Mouse (Mus musculus) adrenal gland, postnatal 4 days (tissue): Measurements from ENCODE around the gene H1fx. TPM values are rescaled to one million over a fixed set of nuclear protein-coding genes. Genes with fewer than 3 reads are reported as not detected.
"Not testable (repeated sequence)": the region's sequence is repeated elsewhere in the genome, so short reads cannot be mapped to it uniquely, and the experiment has no call there.

Source experiments
- DNase-seq, 2 experiments: peaks; one replicate each; pipeline ENCODE4 v3.0.0; 2021 to 2022; ENCODE audit warnings: low spot score in 2 of 2, mixed read lengths in 2 of 2
- long read RNA-seq, 2 experiments: library from polyadenylated mRNA; stranded (forward); transcript quantifications; one replicate each; pipeline ENCODE4 v2.0.0; 2021
- total RNA-seq, 2 experiments: library from RNA; stranded (reverse); gene quantifications; 2 replicates each; pipeline ENCODE4 v1.2.3; 2021

The H1fx gene
- total RNA-seq = 10 to 100 TPM; 67.6 to 77.3 TPM
- long read RNA-seq, experiment 1, transcript H1fx-201 (1 exons, 1,217 nt) = major isoform, 10 of 10 reads
- long read RNA-seq, experiment 1, partial matches to known transcripts = 0 of 10 reads
- long read RNA-seq, experiment 1, other reads (novel, unspliced or antisense) = 0 of 10 reads
- long read RNA-seq, experiment 2, transcript H1fx-201 (1 exons, 1,217 nt) = major isoform, 11 of 11 reads
- long read RNA-seq, experiment 2, partial matches to known transcripts = 0 of 11 reads
- long read RNA-seq, experiment 2, other reads (novel, unspliced or antisense) = 0 of 11 reads

DNA sequence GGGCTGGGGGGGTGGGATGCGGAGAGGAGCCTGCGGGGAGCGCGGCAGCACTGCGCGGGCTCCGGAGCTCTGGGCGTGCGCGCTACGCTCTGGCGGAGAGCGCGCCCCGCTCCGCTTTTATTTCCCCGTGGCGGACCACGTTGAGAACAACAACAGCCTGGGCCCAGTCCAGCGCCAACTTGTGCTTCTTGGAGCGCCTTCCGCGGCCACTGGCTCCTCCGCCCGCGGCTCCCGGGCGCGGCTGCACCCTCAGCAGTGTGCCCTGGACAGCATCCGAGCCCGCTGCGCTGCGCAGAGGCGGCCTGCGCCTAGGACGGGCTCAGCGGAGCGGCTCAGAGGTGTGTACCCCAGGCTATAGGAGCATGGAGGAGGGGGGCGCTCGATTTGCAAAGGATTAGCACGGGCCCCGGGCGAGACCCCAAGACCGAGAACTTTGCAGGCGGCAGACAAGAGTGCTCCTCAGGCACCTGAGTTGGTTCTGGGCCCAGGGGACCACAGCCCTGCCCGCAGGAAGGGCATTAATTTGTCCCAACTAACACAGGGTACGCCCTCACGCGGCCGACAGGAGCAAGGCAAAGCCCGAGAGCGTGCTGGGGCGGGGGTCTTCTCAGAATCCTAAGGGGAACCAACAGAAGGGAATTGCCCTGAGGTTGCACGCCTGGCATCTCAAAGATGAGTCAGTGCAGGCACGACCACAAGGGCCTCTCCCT lies at the start of gene H1fx:
Gene H1fx (minus strand): TSS at position 91 of the 710 bp plus-strand sequence.
- DNase-seq = peak; percentile 48 to 67

GRCm38 (mm10) chr6:88030432-88030831 lies 49.0 kb upstream of the H1fx start:
- no peak for DNase-seq

GRCm38 (mm10) chr6:88027390-88027789 lies 46.0 kb upstream of the H1fx start:
- DNase-seq = no peak

GRCm38 (mm10) chr6:88023316-88023890 lies 42.0 kb upstream of the H1fx start:
- no peak for DNase-seq

DNA sequence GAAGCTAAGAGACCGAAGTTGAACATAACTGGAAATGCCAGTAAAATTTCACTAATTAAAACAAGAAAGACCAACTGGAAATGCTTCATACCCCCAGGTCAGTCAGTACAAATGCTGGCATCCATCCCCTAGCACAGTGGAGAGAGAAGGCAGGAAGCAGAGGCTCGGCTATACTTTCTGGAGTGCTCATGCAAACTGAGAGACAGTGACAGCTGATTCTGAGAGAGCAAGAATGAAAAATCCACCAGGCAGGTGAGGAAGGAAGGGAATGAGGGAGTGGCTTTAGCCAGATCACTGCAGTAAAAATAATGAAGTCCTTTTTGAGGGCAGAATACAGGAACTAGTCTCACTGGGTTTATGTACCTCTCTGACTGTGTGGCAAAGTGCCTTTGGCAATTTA lies 37.7 kb upstream of the H1fx start:
- DNase-seq = no peak

DNA sequence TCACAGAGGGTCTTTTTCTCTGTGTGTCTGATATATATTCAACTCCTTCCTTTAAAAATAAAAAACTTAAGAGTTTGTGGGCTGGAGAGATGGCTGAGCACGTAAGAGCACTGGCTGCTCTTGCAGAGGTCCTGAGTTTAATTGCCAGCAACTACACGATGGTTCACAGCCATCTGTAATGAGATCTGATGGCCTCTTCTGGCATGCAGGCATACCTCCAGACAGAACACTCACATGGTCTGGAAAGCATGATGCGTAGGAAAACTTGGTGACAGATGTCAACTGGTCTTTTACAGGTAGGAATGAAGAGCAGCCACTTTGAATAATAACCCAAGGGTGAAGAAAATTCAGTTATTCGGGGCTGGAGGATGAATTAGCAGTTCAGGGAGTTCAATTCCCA lies 36.4 kb upstream of the H1fx start:
- DNase-seq = no peak

- DNase-seq = no peak
Measured at GRCm38 (mm10) chr6:88015797-88016196, 34.4 kb upstream of the H1fx start.

GRCm38 (mm10) chr6:88013456-88013855 lies 32.0 kb upstream of the H1fx start:
- DNase-seq = no peak

DNA sequence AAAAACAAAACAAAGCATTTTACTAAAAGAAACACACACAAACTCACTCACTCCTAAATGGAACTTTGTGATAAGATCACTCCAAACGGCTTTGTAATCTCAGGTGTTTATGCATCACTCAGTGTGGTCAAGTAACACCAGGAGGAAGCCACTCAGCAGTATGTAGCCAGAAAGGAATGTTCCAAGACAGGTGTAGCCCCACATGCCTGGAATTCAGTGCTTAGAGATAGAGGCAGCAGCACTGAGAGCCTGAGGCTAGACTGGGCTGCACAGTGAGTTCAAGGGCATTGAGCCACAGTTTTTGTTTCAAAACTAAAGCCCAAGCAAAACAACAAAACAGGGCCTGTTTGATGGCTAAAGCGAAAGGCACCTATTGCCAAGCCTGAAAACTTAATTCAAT lies 31.2 kb upstream of the H1fx start:
- DNase-seq = no peak

GRCm38 (mm10) chr6:88011106-88011505 lies 29.7 kb upstream of the H1fx start:
- DNase-seq = not testable (repeated sequence)

- no peak for DNase-seq
Measured at GRCm38 (mm10) chr6:88009209-88009608, 27.8 kb upstream of the H1fx start.

DNA sequence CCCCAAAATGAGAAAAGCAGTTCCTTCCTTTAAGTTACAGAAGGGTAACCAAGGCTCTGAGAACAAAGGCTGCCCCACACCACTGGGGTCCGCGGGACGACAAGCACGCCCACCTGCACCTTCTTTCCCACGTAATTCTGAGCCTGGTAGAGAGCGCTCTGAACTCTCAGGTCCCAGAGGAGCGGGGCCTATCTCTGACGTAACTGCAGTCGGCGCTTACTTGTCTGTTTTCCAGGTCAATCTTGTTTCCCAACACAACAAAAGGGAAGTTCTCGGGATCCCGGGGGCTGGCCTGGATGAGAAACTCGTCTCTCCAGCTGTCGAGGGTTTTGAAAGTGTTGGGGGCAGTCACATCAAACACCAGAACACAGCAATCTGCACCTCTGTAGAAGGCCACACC lies 23.3 kb upstream of the H1fx start:
- not testable (repeated sequence) for DNase-seq

DNA sequence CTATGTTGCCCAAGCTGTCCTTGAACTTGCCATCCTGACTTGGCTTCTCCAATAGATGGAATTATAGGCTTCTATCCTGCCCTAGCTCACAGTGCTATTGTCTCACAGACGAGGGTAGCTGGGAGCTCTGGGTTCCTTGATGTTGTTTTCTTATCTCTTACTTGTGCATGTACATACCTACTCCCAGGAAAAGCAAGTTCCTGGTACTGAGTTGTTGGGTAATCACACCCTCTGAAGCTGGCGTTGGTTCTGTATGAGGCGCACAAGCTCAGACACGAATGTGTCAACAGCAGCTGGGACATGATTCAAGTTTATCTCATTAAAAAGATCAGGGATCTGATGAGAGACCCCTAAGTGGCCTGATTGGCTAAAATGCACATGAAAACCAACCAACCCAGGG lies 22.0 kb upstream of the H1fx start:
- no peak for DNase-seq

DNA sequence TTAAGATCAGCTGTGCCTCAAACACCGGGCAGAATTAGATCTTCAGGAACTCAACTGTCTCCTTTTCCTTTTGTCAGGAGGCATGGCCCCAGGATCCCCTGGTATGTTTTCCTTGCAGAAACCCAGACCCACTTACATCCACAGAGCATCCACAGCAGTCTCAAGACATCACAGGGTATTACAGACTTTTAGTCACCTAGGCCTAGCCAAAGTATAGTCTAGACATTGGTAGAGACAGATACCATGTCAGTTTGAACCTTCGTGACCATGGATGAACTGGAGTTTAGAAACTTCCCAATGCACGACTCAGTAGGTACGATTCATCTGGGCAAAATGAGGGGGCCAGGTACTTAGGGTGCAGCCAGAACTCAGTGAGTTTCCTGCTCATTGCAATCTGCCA lies 16.9 kb upstream of the H1fx start:
- DNase-seq = no peak

DNA sequence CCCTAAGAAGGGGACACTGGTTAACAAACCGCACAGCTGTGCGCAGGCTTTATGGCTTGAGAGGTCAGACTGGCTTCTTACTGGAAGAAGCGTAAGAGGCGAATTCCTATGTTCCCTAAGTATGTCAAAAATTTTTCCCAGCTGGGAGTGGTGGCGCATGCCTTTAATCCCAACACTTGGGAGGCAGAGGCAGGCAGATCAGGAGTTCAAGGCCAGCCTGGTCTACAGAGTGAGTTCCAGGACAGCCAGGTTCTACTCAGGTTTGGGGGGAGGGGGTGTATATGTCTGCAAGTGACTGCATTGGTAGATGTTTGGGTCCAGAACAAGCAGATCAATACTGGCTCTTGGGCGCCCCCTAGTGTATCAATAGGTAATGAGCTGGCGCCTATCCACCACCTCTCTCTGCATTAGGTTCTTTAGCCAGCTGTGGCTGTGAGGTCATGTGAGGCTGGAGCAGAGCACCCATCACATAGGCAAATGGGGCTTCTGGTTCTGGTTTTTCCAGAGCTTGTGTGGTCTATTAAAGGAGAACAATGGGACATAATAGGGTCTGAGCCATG lies 16.3 kb upstream of the H1fx start:
- DNase-seq = peak; percentile 40 to 58

- DNase-seq = no peak
Measured at GRCm38 (mm10) chr6:87996606-87997005, 15.2 kb upstream of the H1fx start.

GRCm38 (mm10) chr6:87995519-87995918 lies 14.1 kb upstream of the H1fx start:
- DNase-seq = no peak

DNA sequence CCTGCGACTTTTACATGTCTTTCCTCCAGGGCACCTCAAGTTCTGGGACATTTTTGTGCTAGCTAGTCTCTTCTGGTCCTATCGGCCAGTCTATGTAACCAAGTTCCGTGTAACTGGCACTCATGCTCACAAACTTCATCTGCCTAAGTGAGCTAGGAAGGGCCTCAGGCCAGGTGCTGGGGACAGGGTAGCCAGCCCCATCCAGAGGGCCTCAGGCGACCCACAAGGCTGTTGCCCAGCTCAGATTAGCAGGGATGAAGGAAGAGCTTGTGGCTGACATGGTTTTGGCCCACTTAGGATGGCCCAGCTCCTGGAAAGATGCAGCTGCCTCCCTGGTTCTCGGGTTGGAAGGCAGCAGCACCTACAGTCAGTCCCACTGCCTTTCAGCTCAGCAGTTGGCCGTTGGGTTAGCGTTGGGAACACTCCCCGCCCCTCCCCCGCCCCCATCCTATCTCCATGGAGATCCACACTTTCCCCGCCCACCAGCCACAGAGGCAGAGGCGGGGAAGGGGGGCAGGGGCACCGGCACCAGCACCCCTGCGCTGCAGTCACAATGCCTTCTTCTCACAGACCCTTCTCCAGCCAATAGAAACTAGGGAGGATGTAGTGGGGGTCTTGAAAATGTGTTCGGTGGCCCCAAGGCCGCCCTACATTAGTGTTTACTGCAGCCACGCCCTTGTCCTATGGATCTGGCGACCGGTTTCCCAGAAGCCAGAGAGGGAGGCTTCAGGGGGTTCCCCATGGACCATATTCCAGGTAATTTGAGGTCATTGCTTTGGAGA lies 12.5 kb upstream of the H1fx start:
- no peak for DNase-seq

DNA sequence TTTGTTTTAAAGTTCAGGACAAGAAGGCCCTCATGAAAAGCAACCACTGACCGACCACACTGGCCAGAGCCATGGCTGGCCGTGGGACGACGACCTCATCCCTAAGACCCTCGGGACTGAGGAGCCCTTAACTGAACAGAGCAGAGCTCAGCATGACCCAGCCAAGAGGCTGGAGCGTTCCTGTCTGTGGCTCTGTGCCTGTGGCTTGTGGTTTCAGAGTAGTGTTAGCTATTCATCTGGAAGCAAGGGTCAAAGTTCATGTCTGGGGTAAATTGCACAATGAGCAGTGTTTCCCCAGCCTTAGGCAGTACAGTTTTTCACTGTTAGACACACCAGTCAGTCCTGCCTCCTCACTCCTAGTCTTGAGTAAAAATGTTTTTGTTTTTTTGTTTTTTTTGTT lies 11.3 kb upstream of the H1fx start:
- no peak for DNase-seq

DNA sequence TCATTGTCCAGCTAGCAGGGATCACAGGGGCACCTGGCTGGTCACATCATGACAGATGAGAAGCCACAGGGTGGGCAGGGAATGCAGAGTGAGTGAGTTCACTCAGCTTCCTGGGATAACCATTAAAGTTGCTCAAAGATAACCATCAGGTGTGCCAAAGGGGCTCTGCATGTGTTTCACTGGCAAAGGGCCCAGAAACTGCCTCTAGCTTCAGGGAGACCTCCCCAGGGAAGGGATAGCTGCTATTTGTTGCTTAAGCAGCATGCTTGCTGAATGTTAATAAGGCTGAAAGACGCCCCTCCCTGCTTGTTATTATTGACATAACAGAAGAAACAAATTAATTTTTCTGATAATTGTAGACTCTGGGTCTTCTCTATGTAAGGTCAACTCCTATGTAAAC lies 10.4 kb upstream of the H1fx start:
- DNase-seq = no peak

- DNase-seq = no peak
Measured at GRCm38 (mm10) chr6:87991216-87991615, 9.8 kb upstream of the H1fx start.
